Mouse (Mus musculus) ES-E14 (cell line): Measurements from ENCODE around the gene Hrg. TPM values are rescaled to one million over a fixed set of nuclear protein-coding genes. Genes with fewer than 3 reads are reported as not detected.
"Not testable (repeated sequence)": the region's sequence is repeated elsewhere in the genome, so short reads cannot be mapped to it uniquely, and the experiment has no call there.

Source experiments
- DNase-seq: peaks from one replicate; pipeline ENCODE4 v3.0.0-alpha.2; 2013; ENCODE audit warnings: low read depth, low spot score
- H3K27ac ChIP-seq: 2 replicates; pipeline ENCODE4 v1.5.1; 2012; ENCODE audit warnings: low read depth, mild to moderate bottlenecking, low read length, moderate library complexity, mixed read lengths; ENCODE audit not compliant: poor library complexity, insufficient read depth, severe bottlenecking
- H3K36me3 ChIP-seq: 2 replicates; pipeline ENCODE4 v1.6.1; 2012; ENCODE audit warnings: mild to moderate bottlenecking, low read length, moderate library complexity, mixed read lengths; ENCODE audit not compliant: control insufficient read depth, poor library complexity, insufficient read depth, severe bottlenecking
- H3K4me1 ChIP-seq, 2 experiments: fragments of 150-350 bp in 1 of 2; sonication (generic) in 1 of 2; 2 replicates each; pipeline ENCODE4 v1.6.1; 2012; ENCODE audit warnings: low read length in 2 of 2, mild to moderate bottlenecking in 1 of 2, mixed read lengths in 1 of 2; ENCODE audit not compliant: control insufficient read depth in 2 of 2, insufficient read depth in 2 of 2, poor library complexity in 1 of 2
- H3K4me3 ChIP-seq, 2 experiments: fragments of 150-350 bp in 1 of 2; sonication (generic) in 1 of 2; 2 replicates each; pipeline ENCODE4 v1.5.1; 2012; ENCODE audit warnings: low read length in 2 of 2, low read depth in 1 of 2, mild to moderate bottlenecking in 1 of 2, mixed read lengths in 1 of 2; ENCODE audit not compliant: insufficient read depth in 1 of 2, poor library complexity in 1 of 2, severe bottlenecking in 1 of 2
- H3K9ac ChIP-seq: 2 replicates; pipeline ENCODE4 v1.6.1; 2012; ENCODE audit warnings: low read depth, mild to moderate bottlenecking, low read length, mixed read lengths; ENCODE audit not compliant: poor library complexity, insufficient read depth, severe bottlenecking
- H3K9me3 ChIP-seq: fragments of 150-350 bp; sonication (generic); 2 replicates; pipeline ENCODE4 v1.6.1; 2012; ENCODE audit warnings: low read depth, mild to moderate bottlenecking, low read length; ENCODE audit not compliant: control insufficient read depth, insufficient read depth
- CHD2 ChIP-seq: IDR thresholded peaks from 2 replicates; pipeline ENCODE4 v1.6.1; 2014; ENCODE audit warnings: mild to moderate bottlenecking, low read depth, low read length, inconsistent platforms
- HCFC1 ChIP-seq: IDR thresholded peaks from 2 replicates; pipeline ENCODE4 v1.6.1; 2012; ENCODE audit warnings: low read length, inconsistent platforms, borderline replicate concordance; ENCODE audit not compliant: insufficient read depth
- MAFK ChIP-seq: IDR thresholded peaks from 2 replicates; pipeline ENCODE4 v1.6.1; 2014; ENCODE audit warnings: mild to moderate bottlenecking, low read depth, low read length, inconsistent platforms; ENCODE audit not compliant: insufficient read depth
- ZC3H11A ChIP-seq: IDR thresholded peaks from 2 replicates; pipeline ENCODE4 v1.6.1; 2012; ENCODE audit warnings: low read depth, mild to moderate bottlenecking, inconsistent platforms, low read length, borderline replicate concordance
- ZNF384 ChIP-seq: IDR thresholded peaks from 2 replicates; pipeline ENCODE4 v1.6.1; 2012; ENCODE audit warnings: low read depth, low read length, inconsistent platforms
- in situ Hi-C, 2 experiments: fragments of 600-800 bp; cut with MboI; formaldehyde crosslinking; loops; one replicate each; pipeline ENCODE4 v1.15.1; 2025; ENCODE audit warnings: low sequenced_read_pairs in 2 of 2, inconsistent platforms in 1 of 2; ENCODE audit not compliant: unreplicated experiment in 2 of 2
- total RNA-seq: library from RNA; depleted of rRNA; stranded (reverse); fragments of 300-350 nt; gene quantifications from 2 replicates; pipeline ENCODE4 v1.2.3, GENCODE M21; 2012

Gene Hrg
- total RNA-seq, 1 experiment = not detected

- Histone ChIP-seq H3K9me3 (no peaks in the 10 kb centered on the region), H3K36me3 (no peaks in the 10 kb centered on the region), H3K4me1 (no peaks in the 10 kb centered on the region), H3K9ac (no peak overlapping the region), H3K27ac (no peak overlapping the region), H3K4me3 (no peak overlapping the region)
- in situ Hi-C loops = no loop called here
- DNase-seq = no peak
- TF ChIP-seq ZC3H11A (no peak), HCFC1 (no peak), CHD2 (no peak), ZNF384 (no peak), MAFK (no peak)
These were observed 13.2 kb upstream of the Hrg start for GRCm38 (mm10) chr16:22937631-22938030.

- no peak overlapping the region for H3K9ac ChIP-seq
- DNase-seq = no peak
- no peak for TF ChIP-seq HCFC1
- TF ChIP-seq ZNF384 = no peak
- no peak for TF ChIP-seq CHD2
- no peak for TF ChIP-seq ZC3H11A
- H3K27ac ChIP-seq = no peak overlapping the region
- in situ Hi-C loops = no loop called here
- H3K36me3 ChIP-seq = no peaks in the 10 kb centered on the region
- no peak overlapping the region for H3K4me3 ChIP-seq
- H3K9me3 ChIP-seq = no peaks in the 10 kb centered on the region
- H3K4me1 ChIP-seq = no peaks in the 10 kb centered on the region
These were observed 12.3 kb upstream of the Hrg start for GRCm38 (mm10) chr16:22938541-22938940.

GRCm38 (mm10) chr16:22939120-22939695, 11.7 kb upstream of the Hrg start:
- Histone ChIP-seq H3K9ac (no peak overlapping the region), H3K36me3 (no peaks in the 10 kb centered on the region), H3K4me3 (no peak overlapping the region), H3K4me1 (no peaks in the 10 kb centered on the region), H3K9me3 (no peaks in the 10 kb centered on the region), H3K27ac (no peak overlapping the region)
- in situ Hi-C loops = no loop called here
- no peak for DNase-seq
- no peak for TF ChIP-seq ZNF384
- no peak for TF ChIP-seq CHD2
- no peak for TF ChIP-seq ZC3H11A
- no peak for TF ChIP-seq HCFC1
- TF ChIP-seq MAFK = no peak

- H3K4me3 ChIP-seq, in situ Hi-C loops: not testable (repeated sequence)
These were observed 8.9 kb upstream of the Hrg start for GRCm38 (mm10) chr16:22941825-22942476.

GRCm38 (mm10) chr16:22947371-22947770, 3.5 kb upstream of the Hrg start:
- H3K9ac ChIP-seq = no peak overlapping the region
- DNase-seq = no peak
- H3K36me3 ChIP-seq = no peaks in the 10 kb centered on the region
- no peaks in the 10 kb centered on the region for H3K9me3 ChIP-seq
- H3K4me1 ChIP-seq = no peaks in the 10 kb centered on the region
- H3K4me3 ChIP-seq = no peak overlapping the region
- TF ChIP-seq CHD2 = no peak
- no peak for TF ChIP-seq MAFK
- no peak for TF ChIP-seq ZNF384
- TF ChIP-seq HCFC1 = no peak
- no peak for TF ChIP-seq ZC3H11A
- in situ Hi-C loops = no loop called here
- H3K27ac ChIP-seq = no peak overlapping the region

More at GRCm38 (mm10) chr16:22941825-22942476, 8.9 kb upstream of the Hrg start:
- peak overlapping the region; percentile 87 for H3K27ac ChIP-seq
- not testable (repeated sequence) for H3K9ac ChIP-seq, H3K9me3 ChIP-seq, H3K4me1 ChIP-seq, H3K36me3 ChIP-seq, DNase-seq
